Mouse (Mus musculus) MEL (cell line): ENCODE results near the gene Csdc2. TPM values are rescaled to one million over a fixed set of nuclear protein-coding genes. Genes with fewer than 3 reads are reported as not detected.

Source experiments
- DNase-seq: peaks from one replicate; pipeline ENCODE4 v3.0.0; 2011; ENCODE audit warnings: low read depth, low spot score
- H3K27ac ChIP-seq: 2 replicates; pipeline ENCODE4 v1.5.1; 2012; ENCODE audit warnings: low read depth, mild to moderate bottlenecking, control low read depth, low read length, moderate library complexity; ENCODE audit not compliant: control insufficient read depth
- H3K27me3 ChIP-seq, 2 experiments: fragments of 150-350 bp in 1 of 2; sonication (generic) in 1 of 2; 2 replicates each; pipeline ENCODE4 v1.6.1; 2012; ENCODE audit warnings: low read length in 2 of 2, mild to moderate bottlenecking in 2 of 2, improper control_type of control experiment in 1 of 2, moderate library complexity in 1 of 2; ENCODE audit not compliant: insufficient read depth in 2 of 2, control insufficient read depth in 1 of 2
- H3K36me3 ChIP-seq, 2 experiments: 2 replicates each; pipeline ENCODE4 v1.6.1; 2012 to 2014; ENCODE audit warnings: low read length in 2 of 2, improper control_type of control experiment in 1 of 2, inconsistent platforms in 1 of 2, mild to moderate bottlenecking in 1 of 2; ENCODE audit not compliant: insufficient read depth in 2 of 2, control insufficient read depth in 1 of 2
- H3K4me1 ChIP-seq, 2 experiments: fragments of 150-350 bp in 1 of 2; sonication (generic) in 1 of 2; 2 replicates each; pipeline ENCODE4 v1.6.1; 2012; ENCODE audit warnings: low read length in 2 of 2, improper control_type of control experiment in 1 of 2, mild to moderate bottlenecking in 1 of 2; ENCODE audit not compliant: insufficient read depth in 2 of 2, control insufficient read depth in 1 of 2
- H3K4me3 ChIP-seq, 2 experiments: fragments of 150-350 bp in 1 of 2; sonication (generic) in 1 of 2; 2 replicates each; pipeline ENCODE4 v1.5.1; 2012; ENCODE audit warnings: low read depth in 2 of 2, low read length in 2 of 2, mild to moderate bottlenecking in 2 of 2, moderate library complexity in 2 of 2, control low read depth in 1 of 2, improper control_type of control experiment in 1 of 2; ENCODE audit not compliant: control insufficient read depth in 1 of 2, insufficient read depth in 1 of 2
- H3K79me2 ChIP-seq: 2 replicates; pipeline ENCODE4 v1.6.1; 2012; ENCODE audit warnings: mild to moderate bottlenecking, low read length, moderate library complexity; ENCODE audit not compliant: control insufficient read depth, poor library complexity, insufficient read depth
- H3K9ac ChIP-seq: 2 replicates; pipeline ENCODE4 v1.6.1; 2012; ENCODE audit warnings: low read depth, mild to moderate bottlenecking, control low read depth, low read length, moderate library complexity; ENCODE audit not compliant: control insufficient read depth, poor library complexity, severe bottlenecking
- H3K9me3 ChIP-seq: fragments of 150-350 bp; sonication (generic); replicated peaks from 2 replicates; pipeline ENCODE4 v1.6.1; 2012; ENCODE audit warnings: mild to moderate bottlenecking, low read length, improper control_type of control experiment, moderate library complexity; ENCODE audit not compliant: insufficient read depth
- BHLHE40 ChIP-seq: IDR thresholded peaks from 2 replicates; pipeline ENCODE4 v1.6.1; 2012; ENCODE audit warnings: low read depth, mild to moderate bottlenecking, inconsistent platforms, low read length, improper control_type of control experiment, borderline replicate concordance
- CHD2 ChIP-seq: IDR thresholded peaks from 2 replicates; pipeline ENCODE4 v1.6.1; 2011; ENCODE audit warnings: low read length, improper control_type of control experiment
- ETS1 ChIP-seq: IDR thresholded peaks from 2 replicates; pipeline ENCODE4 v1.6.1; 2012; ENCODE audit warnings: low read depth, mild to moderate bottlenecking, inconsistent platforms, low read length, improper control_type of control experiment, moderate library complexity
- GABPA ChIP-seq: IDR thresholded peaks from 2 replicates; pipeline ENCODE4 v1.6.1; 2012; ENCODE audit warnings: low read depth, mild to moderate bottlenecking, inconsistent platforms, low read length, improper control_type of control experiment, moderate library complexity
- GATA1 ChIP-seq: IDR thresholded peaks from 2 replicates; pipeline ENCODE4 v1.6.1; 2011; ENCODE audit warnings: low read depth, low read length, improper control_type of control experiment
- JUND ChIP-seq: IDR thresholded peaks from 2 replicates; pipeline ENCODE4 v1.6.1; 2011; ENCODE audit warnings: low read depth, mild to moderate bottlenecking, improper control_type of control experiment, low read length
- MAFK ChIP-seq: IDR thresholded peaks from 2 replicates; pipeline ENCODE4 v1.6.1; 2011; ENCODE audit warnings: low read depth, mild to moderate bottlenecking, low read length, improper control_type of control experiment, borderline replicate concordance
- MAX ChIP-seq: IDR thresholded peaks from 2 replicates; pipeline ENCODE4 v1.6.1; 2011; ENCODE audit warnings: low read length, improper control_type of control experiment
- MAZ ChIP-seq: IDR thresholded peaks from 2 replicates; pipeline ENCODE4 v1.6.1; 2012; ENCODE audit warnings: low read depth, mild to moderate bottlenecking, inconsistent platforms, low read length, improper control_type of control experiment
- MEF2A ChIP-seq: IDR thresholded peaks from 2 replicates; pipeline ENCODE4 v1.6.1; 2014; ENCODE audit warnings: low read depth, mild to moderate bottlenecking, inconsistent platforms, low read length, improper control_type of control experiment; ENCODE audit not compliant: poor library complexity, insufficient replicate concordance, severe bottlenecking; ENCODE audit errors: extremely low read depth
- MYB ChIP-seq: IDR thresholded peaks from 2 replicates; pipeline ENCODE4 v1.6.1; 2011; ENCODE audit warnings: mild to moderate bottlenecking, low read depth, low read length, improper control_type of control experiment
- MYC ChIP-seq: IDR thresholded peaks from 2 replicates; pipeline ENCODE4 v1.6.1; 2011; ENCODE audit warnings: low read depth, mild to moderate bottlenecking, low read length, improper control_type of control experiment, moderate library complexity
- POLR2A ChIP-seq, 2 experiments: IDR thresholded peaks; 2 replicates each; pipeline ENCODE4 v1.6.1; 2011 to 2012; ENCODE audit warnings: low read length in 2 of 2, mild to moderate bottlenecking in 2 of 2, control low read depth in 1 of 2, improper control_type of control experiment in 1 of 2, low read depth in 1 of 2, moderate library complexity in 1 of 2; ENCODE audit not compliant: control insufficient read depth in 1 of 2, insufficient read depth in 1 of 2, poor library complexity in 1 of 2
- RAD21 ChIP-seq: IDR thresholded peaks from 2 replicates; pipeline ENCODE4 v1.6.1; 2011; ENCODE audit warnings: mild to moderate bottlenecking, low read depth, low read length, improper control_type of control experiment
- RCOR1 ChIP-seq: IDR thresholded peaks from 2 replicates; pipeline ENCODE4 v1.6.1; 2012; ENCODE audit warnings: low read depth, mild to moderate bottlenecking, inconsistent platforms, low read length, improper control_type of control experiment
- SIN3A ChIP-seq: IDR thresholded peaks from 2 replicates; pipeline ENCODE4 v1.6.1; 2012; ENCODE audit warnings: low read length, improper control_type of control experiment, inconsistent platforms
- UBTF ChIP-seq: IDR thresholded peaks from 2 replicates; pipeline ENCODE4 v1.6.1; 2012; ENCODE audit warnings: low read depth, mild to moderate bottlenecking, inconsistent platforms, low read length, improper control_type of control experiment, moderate library complexity, borderline replicate concordance; ENCODE audit not compliant: insufficient read depth
- USF1 ChIP-seq: IDR thresholded peaks from 2 replicates; pipeline ENCODE4 v1.6.1; 2014; ENCODE audit warnings: low read depth, mild to moderate bottlenecking, inconsistent platforms, low read length, improper control_type of control experiment, moderate library complexity
- USF2 ChIP-seq, 2 experiments: IDR thresholded peaks; 2 replicates each; pipeline ENCODE4 v1.6.1; 2011 to 2012; ENCODE audit warnings: improper control_type of control experiment in 2 of 2, low read length in 2 of 2, borderline replicate concordance in 1 of 2, inconsistent platforms in 1 of 2, low read depth in 1 of 2, mild to moderate bottlenecking in 1 of 2; ENCODE audit not compliant: insufficient read depth in 1 of 2
- polyA plus RNA-seq, 2 experiments: library from polyadenylated mRNA; stranded (reverse) in 1 of 2; unstranded in 1 of 2; fragments of >175 nt in 1 of 2; fragments of >200 nt in 1 of 2; gene quantifications; 2 replicates each; pipeline versions ENCODE4 v1.2.1 to v1.2.4; 2012; ENCODE audit warnings: low replicate concordance in 2 of 2, low read depth in 1 of 2; ENCODE audit not compliant: insufficient read length in 2 of 2, insufficient read depth in 1 of 2, missing spikeins in 1 of 2
- total RNA-seq: library from RNA; depleted of rRNA; stranded (reverse); fragments of 300-350 nt; gene quantifications from 2 replicates; pipeline ENCODE4 v1.2.3, GENCODE M21; 2012

Gene Csdc2
- total and polyA plus RNA-seq, 3 experiments, result not detected

- no peak overlapping the region for H3K4me3 ChIP-seq
- 0 out of 2 replicates have a peak, but pooled peaks cover 2% of the 10 kb centered on the region for H3K79me2 ChIP-seq
- TF ChIP-seq MAZ (no peak), BHLHE40 (no peak), RAD21 (no peak), USF1 (no peak), POLR2A (IDR thresholded peaks at IDR 0.05; ENCODE audit: control insufficient read depth in 1 of 2, insufficient read depth in 1 of 2, low read depth in 1 of 2, low read length in 2 of 2, poor library complexity in 1 of 2) (no peak), MYB (no peak), MAFK (no peak), JUND (no peak), GABPA (no peak), MEF2A (no peak), MYC (no peak), CHD2 (no peak), RCOR1 (no peak), GATA1 (no peak), MAX (no peak), USF2 (IDR thresholded peaks at IDR 0.05; ENCODE audit: borderline replicate concordance in 1 of 2, insufficient read depth in 1 of 2, low read depth in 1 of 2, low read length in 2 of 2) (no peak), ETS1 (no peak), SIN3A (no peak)
- H3K36me3 ChIP-seq, result peaks cover 2 to 5% of the 10 kb centered on the region in 2 experiments; a peak in 3 of 4 replicates
- H3K4me1 ChIP-seq, result peaks cover 0 to 8% of the 10 kb centered on the region in 2 experiments; a peak in 2 of 4 replicates
- no peaks in the 10 kb centered on the region for H3K27me3 ChIP-seq
- no peak for DNase-seq
- H3K9me3 ChIP-seq, result no peaks in the 10 kb centered on the region
- no peak overlapping the region for H3K27ac ChIP-seq
- H3K9ac ChIP-seq, result no peak overlapping the region
These were observed 18.2 kb downstream of the Csdc2 start for GRCm38 (mm10) chr15:81954716-81955115.

GRCm38 (mm10) chr15:81955414-81955813 is 18.9 kb downstream of the Csdc2 start:
- H3K27me3 ChIP-seq, result no peaks in the 10 kb centered on the region
- H3K36me3 ChIP-seq, result peaks cover 2 to 5% of the 10 kb centered on the region in 2 experiments; a peak in 3 of 4 replicates
- no peak for TF ChIP-seq UBTF
- TF ChIP-seq MYC, result no peak
- no peak for TF ChIP-seq MAX
- TF ChIP-seq MAFK, result no peak
- TF ChIP-seq, all 39 proteins: peak for 0
- Histone ChIP-seq H3K79me2 (peaks cover 4% of the 10 kb centered on the region; the same call in 1 of the 2 replicates), H3K4me1 (peaks cover 0 to 11% of the 10 kb centered on the region in 2 experiments; a peak in 2 of 4 replicates), H3K4me3 (no peak overlapping the region), H3K9ac (no peak overlapping the region), H3K27ac (no peak overlapping the region), H3K9me3 (no peaks in the 10 kb centered on the region)
- DNase-seq, result no peak
